Mouse (Mus musculus): ENCODE results near the gene Zrsr2.

- TF ChIP-seq POLR2A (IDR thresholded peaks at IDR 0.05; ENCODE audit: low read depth, low read length) (no peak), CTCF (IDR thresholded peaks at IDR 0.05; ENCODE audit: extremely low read depth, insufficient read depth, insufficient read length, insufficient replicate concordance) (no peak)
Measured at GRCm38 (mm10) chrX:163885539-163885981, 72.9 kb downstream of the Zrsr2 start.
